Mouse (Mus musculus): ENCODE results near the gene Tnfrsf1b.

- TF ChIP-seq CTCF (conservative IDR thresholded peaks at IDR 0.05; ENCODE audit: low read length) (no peak), POU5F1 (IDR thresholded peaks at IDR 0.05; ENCODE audit: borderline replicate concordance, low read length) (no peak)
Observed at GRCm38 (mm10) chr4:145236027-145236426, 10.6 kb downstream of the Tnfrsf1b start.
